Mouse (Mus musculus): Measurements from ENCODE around the gene Klhl7.

The Klhl7 gene

DNA sequence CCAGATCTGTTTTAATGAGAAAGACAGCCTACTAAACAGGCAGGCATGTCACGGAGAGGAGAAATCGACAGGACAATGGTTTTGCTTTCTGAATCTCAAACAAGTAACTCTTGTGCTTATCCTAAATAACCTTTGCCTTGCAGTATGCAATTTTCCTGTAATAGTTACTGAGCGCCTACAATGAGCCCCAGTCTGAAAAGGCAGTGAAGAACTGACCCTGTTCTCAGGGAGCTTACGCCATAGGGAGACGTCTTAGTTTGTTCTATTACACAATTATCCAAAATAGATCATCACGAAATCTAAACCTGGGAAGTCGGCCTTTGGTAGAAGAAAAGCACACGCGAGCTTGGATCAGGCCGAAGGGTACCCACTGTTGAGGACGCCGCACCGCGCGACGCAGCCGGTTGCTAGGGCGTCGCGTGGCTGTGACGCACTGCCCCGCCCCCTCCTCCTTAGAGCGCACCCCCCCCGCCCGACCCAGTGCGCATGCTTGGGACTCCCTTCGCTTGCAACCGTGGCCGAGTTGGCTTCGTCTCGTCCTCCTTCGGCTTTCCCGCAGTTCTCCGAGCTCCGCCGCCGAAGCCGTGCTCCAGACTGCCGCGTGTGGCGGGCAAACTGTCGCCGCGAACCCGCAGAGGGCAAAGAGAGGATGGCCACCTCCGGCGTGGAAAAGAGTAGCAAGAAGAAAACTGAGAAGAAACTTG is at the start of gene Klhl7:
TSS of gene Klhl7 (plus strand) at position 500 of the 704 bp plus-strand sequence.
- peak; percentile 91 for DNase-seq

DNA sequence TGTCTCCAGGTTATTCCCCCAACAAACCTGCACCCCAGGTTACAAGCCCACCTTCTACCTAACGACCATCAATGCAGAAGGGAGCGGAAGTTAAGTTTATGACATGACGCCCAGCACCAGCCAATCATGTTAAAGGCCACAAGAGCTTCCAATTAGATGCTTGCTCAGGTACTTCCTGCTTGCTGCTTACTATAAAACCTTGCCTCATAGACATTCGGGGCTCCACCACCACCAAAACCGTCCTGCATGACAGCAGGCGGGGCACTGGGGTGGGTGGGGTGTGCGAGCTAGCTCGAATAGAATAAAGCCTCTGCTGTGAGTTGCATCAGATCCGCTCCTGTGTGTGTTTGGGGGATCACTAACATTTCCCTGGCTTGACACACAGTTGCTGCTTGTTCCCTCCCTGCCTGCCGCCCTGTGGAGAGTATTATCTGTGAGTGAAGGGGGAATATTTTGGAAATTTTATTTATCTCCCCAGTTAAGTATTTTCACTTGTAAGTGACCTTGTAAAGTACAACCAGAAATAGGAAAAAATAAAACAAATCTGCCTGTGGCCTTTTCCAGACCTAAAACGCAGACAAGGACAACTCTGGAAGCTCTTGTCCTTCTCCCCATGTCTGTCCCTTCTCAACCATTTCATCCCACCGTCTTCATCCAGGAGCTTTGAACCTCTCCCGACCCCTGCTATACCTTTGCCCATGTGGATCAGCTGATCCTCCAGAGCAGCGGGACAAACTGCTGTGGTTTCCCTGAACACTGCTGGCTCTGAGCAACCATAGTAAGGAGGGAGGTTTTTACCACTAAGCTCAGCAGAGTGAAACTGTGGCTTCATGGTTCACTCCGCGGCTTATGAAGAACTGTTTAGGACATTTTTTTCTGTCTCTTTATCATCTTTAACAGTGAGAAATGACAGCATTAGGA is 48.4 kb upstream of the Klhl7 start:
- DNase-seq: no peak

DNA sequence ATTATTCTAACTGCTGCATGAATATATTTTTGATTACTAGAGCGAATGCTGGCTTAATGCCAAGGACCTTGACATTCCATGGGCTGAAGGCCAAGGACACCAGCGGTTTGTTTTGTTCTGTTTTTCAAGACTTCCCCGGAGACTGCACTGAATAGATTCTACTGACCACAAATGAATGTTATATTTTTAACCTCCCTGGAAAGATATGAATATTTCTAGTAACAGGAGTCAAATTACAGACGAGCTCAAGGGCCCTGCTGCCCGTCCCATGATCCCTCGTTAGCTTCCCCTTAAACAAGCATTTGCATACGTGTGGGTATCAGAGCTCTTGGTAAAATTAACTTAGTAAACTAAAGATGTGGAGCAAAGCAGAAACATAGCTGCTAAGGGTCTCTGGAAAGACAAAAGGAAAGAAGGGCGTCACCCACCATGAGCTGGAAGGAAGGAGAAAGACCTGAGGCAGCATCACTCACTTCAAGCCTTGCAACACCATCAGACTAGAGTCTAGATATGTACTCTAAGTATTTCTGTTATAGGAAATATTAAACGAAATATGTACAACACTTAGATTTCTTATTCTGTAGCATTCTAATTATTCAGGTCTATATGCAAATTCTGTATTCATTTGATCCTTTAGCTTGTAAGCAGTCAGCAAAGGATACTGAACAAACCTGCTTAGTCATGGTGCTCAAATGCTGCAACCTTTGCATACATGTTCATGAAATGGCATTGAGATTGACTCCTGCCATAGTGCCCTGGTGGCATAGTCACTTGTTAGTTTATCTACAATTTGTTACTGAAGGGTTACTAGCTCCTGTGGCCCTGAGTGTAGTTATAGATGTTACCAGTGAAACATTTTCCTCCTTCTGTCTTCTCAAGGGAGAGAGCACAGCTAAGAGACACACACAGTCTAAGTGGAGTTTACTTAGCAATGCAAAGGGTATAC is 46.9 kb upstream of the Klhl7 start:
- DNase-seq: no peak

DNA sequence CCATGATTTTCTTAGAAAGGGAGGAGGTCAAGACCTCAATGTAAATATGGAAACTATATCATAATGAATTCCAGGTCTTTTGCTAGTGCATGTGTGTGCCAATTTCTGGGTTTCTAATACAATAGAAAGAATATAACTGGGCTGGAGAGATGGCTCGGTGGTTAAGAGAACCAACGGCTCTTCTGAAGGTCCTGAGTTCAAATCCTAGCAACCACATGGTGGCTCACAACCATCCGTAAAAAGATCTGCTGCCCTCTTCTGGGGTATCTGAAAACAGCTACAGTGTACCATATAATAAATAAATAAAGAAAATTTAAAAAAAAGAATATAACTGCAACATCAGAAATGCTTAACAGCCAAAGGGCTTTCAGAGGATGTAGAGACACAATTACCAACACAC is 46.0 kb upstream of the Klhl7 start:
- no peak for DNase-seq

DNA sequence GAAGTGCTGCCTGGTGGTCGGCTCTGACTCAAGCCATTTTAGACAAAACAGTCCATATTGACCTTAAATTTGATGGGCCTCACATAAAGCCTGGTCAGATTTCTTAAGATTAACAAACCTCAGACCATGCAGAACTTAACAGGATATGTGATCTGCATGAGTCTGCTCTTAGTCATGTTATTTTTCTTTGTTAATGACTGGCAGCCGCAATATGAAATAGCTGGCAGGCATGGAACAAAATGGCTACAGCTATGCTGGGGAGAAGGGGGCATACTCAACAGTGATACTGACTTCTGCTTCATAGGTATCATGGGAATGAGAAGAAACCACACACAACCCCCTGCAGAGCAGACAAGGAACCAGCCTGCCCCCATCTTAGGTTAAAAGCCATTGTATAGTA is 43.5 kb upstream of the Klhl7 start:
- no peak for DNase-seq

DNA sequence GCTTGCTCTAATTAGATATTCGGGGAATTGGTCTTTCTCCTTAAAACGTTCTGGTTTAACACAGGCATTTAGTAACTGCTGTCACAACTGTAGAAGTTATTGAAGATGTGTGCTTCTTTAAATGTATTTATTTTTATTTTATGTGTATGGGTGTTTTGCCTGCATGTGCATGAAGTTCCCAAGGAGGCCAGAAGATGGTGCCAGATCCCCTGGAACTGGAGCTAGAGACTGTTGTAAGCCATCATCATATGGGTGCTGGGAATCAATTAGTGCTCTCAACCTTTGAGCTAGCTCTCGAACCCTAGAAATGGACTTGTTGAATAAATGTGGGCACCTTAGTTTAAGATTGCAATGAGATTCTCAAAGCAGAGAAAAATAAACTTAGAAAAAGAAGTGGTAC is 42.8 kb upstream of the Klhl7 start:
- no peak for DNase-seq

DNA sequence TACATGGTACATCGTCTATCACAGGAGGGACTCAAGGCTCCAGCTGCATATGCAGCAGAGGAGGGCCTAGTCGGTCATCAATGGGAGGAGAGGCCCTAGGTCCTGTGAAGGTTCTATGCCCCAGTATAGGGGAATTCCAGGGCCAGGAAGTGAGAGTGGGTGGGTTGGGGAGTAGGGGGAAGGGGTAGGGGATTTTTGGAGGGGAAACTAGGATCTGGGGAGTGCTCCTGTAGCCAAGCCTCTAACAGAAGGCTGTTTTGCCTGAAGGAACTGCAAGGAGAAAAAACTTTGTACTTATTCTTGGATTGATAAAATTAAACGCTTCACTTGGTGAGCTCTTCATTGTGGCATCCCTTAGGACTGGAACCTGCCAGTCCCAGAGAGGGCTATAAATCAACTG is 39.5 kb upstream of the Klhl7 start:
- no peak for DNase-seq

DNA sequence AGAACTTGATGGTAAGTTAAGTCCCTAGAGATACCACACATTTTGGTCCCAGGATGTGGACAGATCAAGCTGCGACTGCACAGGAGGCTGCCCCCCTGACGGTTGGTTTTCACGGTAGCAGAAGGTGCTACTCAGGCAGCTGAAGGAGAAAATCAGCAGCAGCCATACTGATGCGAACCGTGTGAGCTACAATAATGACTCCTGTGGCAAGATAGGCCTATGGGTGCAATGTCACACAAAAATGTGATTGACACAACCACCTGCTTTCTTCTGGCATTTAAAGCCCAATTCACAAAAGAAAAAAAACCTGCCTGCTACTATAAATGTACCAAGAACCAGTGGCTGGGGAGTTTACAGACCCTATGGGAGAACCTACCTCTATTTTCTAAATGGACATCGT is 37.4 kb upstream of the Klhl7 start:
- DNase-seq: no peak

DNA sequence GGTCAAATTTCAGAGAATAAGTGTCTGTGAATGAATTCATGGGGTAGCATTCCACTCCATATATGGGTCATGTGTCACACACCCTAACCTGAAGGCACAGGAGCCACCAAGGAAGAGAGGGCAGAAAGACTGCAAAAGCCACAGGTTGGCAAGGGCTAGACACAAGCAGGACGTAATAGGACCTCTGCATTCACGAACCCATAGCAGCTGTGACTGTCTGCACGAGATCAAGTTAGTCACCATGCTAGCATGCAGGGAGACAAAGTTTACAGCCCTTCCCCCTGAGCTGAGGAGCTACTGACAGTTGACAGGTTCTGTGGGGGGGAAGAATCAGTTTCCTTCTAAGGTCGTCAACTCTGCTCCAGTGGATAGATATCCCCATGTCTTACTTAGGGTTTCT is 36.9 kb upstream of the Klhl7 start:
- no peak for DNase-seq

DNA sequence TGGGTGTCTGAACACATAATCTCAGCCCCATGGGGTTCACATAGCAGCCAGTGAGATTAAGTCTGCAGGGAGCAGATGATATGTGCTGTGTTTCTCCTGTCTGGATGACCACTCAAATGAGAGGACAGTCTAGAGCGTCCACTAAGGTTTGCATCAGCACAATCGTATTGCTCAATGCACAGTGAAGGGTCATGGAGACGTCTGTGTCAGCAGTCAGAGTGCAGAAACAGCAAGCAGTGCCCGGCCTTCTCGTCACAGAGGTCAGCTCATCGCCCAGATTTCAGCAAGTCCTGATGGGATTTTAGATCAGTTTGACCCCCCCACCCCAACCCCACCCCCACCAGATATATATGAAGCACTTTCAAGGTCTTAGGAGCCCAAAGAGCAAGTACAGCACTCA is 31.4 kb upstream of the Klhl7 start:
- DNase-seq: no peak

DNA sequence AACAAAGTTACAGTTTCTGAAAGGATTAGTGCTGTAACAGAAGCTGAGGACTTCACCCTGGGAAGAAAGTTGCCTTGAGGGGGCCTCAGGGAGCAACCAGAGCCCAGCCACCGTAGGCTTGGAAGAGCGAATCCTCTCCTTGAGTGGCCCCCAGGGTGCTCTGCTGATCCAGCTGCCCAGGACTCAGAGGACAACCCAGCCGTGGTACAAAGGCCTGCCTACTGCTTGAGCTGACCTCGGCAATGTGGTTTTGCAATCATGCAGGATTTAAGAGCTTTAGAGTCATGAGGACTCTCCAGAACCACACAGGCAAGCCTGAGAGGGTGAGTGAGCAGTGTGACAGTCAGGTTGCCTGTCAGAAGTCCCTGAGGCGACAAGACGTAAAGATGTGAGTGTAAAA is 28.4 kb upstream of the Klhl7 start:
- no peak for DNase-seq

DNA sequence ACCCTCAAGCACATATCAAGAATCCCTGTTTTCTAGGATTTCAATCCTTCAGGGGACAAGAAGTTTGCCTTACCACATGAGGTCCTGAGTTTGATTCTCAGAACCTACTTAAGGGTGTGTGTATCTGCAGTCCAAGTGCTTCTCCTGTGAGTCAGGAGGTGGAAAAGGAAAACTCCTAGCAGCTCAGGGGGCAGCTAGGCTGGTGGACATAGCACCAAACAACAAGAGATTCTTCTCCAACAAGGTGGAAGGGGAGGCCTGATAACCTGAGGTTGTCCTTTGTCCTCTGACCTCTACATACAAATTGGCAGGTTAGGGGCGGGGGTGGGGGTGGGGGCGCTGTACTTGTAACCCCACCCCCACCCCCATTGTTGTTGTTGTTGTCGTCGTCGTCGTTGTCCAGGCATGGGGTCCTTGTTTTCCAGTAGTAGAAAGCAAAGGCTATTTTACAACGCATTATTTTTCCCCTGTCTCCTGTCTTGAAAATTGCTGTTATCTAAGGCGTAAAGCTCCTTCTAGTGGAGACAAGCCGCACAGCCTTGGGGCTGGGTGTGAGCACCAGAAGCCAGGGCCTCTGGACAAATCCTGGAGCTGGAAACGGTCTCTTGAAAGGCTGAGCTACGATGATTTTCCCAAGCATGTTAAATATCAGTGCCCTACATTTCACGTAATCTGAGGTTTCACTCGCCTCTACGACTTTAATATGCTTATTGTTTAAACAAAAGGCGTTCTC is 23.3 kb upstream of the Klhl7 start:
- peak; percentile 65 for DNase-seq

DNA sequence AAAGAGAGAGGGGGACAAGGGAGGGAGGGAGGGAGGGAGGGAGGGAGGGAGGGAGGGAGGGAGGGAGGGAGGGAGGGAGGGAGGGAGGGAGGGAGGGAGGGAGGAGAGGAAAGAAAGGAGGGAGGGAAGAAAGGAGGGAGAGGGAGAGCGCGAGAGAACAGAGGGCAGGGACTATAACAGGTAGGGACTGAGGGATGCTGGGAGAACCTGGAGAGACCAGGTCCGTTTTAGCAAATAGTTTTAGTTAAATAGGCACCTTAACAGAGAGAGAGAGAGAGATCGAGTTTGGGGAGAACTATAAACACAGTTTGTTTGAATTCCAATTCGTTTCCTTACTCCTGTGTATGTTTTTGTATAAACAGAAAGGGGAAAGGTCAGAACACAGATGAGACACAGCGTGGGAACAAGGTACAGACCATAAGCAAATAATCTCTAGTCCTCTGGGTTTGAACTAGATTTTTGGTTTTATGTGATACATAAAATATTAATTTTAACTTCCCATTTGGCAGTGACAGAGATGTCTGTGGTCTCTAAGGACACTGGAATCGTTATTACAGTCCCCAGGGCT is 22.6 kb upstream of the Klhl7 start:
- no peak for DNase-seq

DNA sequence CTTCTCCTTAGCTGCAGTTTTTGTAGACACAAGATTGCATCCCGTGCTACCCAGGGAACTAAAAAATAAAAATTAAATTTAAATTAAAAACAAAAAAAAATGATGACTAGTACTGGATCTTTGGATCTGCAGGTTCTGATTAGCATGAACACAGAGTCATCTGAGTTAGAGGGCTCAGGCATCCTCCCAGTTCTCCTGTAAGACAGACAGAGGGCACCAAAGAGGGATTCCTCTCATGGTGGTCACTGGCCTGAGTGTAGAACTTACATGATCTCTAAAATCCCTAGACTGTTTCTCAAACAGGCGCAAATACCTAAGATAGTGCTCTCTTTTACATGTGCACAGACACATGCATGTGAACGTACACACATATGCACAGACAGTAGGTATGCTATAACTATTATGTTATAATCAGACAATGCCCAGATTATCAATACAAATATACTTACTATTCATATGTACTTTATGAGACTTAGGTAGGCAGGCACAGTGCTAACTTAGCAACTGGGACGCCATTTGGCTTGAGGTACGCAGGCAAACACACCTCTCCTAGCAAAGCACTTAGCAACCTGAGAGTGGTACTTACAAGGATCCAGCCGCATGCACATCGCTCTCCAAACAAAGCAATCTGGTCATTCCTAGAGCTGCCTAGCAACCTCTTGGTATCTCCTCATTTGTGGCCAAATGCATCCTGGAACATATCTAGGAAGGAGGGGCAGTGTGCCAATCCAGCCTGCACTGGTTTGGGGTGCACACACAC is 21.8 kb upstream of the Klhl7 start:
- DNase-seq: no peak

DNA sequence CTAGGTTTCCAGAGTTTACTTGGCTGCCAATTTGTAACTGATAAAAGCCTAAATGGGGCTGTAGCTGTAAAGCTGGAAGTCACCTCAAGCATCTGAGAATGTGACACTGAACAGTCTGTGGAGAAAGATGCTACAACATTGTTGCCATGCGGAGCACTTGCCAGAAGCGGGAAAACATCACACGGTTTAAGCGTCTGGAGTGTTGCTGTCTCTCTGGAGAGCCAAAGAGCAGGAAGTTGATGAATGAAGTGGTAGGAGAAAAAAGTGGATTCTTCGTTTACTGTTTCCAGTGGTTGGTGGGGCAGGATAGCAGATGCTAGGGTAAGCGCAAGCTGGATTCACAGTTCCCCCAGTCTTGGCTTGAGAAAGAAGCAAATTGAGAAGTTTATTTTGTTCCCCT is 19.6 kb upstream of the Klhl7 start:
- DNase-seq: no peak

DNA sequence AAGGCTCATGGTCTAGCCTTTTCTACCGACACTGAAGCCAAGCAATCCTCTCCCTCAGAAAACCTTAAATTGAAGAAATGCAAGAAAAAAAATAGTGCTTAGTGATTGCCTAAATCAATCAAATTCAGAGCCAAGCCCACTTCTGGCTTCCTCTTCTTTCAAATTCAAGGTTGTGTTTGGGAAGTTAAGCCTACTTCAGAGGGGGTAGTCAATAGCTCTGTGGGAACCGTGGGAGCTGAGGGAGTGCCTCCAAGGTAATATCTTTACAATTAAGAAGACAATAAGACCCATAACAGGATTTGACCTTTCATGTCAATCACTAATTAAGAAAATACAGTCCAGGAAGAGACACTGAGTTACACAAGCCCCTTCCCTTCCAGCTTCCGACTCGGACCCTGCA is 15.6 kb upstream of the Klhl7 start:
- DNase-seq: no peak

DNA sequence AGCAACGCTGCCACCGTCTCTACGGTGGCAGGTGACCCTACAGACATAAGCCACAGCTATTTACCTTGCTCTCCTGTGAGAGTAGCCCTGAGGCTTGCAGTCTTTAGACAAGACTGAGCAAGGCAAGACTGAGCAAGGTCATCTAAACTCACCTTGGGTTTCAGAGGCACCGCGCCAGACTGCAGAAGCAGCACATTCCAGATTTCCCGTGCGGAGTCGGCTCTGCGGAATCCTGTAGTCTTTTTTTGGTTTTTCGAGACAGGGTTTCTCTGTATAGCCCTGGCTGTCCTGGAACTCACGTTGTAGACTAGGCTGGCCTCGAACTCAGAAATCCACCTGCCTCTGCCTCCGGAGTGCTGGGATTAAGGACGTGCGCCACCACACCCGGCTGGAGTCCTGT is 14.2 kb upstream of the Klhl7 start:
- DNase-seq: no peak

DNA sequence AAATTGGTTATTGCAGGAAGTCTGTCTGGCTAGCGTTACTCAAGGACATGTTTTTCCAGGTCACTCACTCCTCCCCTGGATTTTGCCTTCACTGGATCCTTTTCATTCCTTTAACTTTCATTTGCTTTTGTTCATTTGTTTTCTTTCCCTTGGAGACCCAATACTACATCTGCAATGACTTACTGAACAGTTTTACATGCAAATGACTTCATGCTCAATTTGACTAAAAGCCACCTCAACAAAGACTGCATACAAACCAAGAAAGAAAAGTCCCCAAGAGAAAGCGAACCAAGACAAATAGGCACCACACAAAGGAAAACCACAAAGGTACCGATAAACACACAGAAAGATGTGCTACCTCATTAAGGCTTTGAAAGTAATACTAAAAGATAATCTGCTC is 13.5 kb upstream of the Klhl7 start:
- DNase-seq: no peak

DNA sequence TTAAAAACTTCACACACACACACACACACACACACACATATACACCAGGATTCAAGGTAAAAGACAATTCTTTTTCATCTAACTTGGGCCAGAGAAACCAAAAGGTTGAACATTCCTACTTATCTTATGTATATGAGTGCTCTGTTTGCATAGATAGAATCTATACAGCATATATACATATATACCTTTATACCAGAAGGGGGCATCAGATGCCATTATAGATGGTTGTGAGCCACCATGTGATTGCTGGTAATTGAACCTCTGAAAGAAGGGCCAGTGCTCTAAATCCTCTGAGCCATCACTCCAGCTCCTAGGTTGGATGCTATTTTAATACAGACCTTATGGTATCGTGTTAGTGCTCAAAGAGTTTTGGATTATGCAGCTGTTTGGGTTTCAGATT is 12.0 kb upstream of the Klhl7 start:
- DNase-seq: no peak

DNA sequence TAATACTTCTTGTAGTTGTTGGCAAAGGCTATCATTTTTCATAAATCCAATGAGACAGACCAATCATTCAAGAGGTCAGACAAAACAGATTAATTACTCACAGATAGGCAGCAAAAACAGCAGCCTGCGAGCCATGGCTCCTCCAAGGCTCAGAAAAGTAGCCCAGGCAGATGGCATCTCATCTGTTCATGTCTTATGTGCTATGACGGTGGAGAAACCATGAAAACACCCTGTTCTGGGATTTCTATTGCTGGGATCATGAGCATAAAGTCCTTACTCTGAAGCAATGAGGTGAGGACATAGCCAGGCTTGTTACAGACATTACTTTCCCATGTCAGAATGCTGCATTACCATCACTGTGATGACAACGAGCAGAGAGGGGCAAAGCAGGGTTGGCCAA is 7.9 kb upstream of the Klhl7 start:
- DNase-seq: no peak

DNA sequence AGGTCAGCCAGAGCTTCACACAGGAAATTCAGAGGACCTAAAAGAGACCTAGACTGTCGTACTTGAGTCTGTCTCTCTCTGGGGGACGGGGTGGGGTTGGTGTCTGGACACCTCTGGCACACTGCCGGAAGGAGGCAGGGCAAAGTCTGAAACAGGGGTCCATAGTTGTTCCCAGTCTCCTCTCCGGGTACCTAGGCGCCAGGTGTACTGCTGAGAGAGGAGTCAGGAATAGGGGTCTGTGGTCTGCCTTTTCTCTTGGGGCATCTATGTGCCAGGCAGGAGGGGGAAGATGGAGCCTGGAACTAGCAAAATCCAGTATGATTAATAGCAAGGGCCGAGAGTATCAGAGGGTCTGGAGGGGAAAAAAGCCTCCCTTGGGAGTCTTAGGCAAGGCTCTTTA is 5.0 kb upstream of the Klhl7 start:
- DNase-seq: no peak
